Mouse (Mus musculus) neural tube, embryonic 10.5 days (tissue): ENCODE data around the gene Rab3il1.
A peak's percentile ranks its signal among the peaks of the same experiment; 100 is the strongest.

ENCODE experiments used
- DNase-seq: peaks from one replicate; pipeline ENCODE4 v3.0.0-alpha.2; 2017; ENCODE audit warnings: low spot score; ENCODE audit errors: extremely low spot score

Rab3il1 gene

GRCm38 (mm10) chr19:10040866-10041387 lies 39.5 kb downstream of the Rab3il1 start:
- DNase-seq, result no peak

GRCm38 (mm10) chr19:10041388-10042148 lies 40.1 kb downstream of the Rab3il1 start, which contains the start of gene Fads3:
Gene Fads3 (plus strand): TSS chr19:10041569.
- peak; percentile 85 for DNase-seq

GRCm38 (mm10) chr19:10042232-10042631 lies 40.8 kb downstream of the Rab3il1 start:
- no peak for DNase-seq

- DNase-seq, result no peak
Observed at GRCm38 (mm10) chr19:10042816-10043215, 41.3 kb downstream of the Rab3il1 start.

- no peak for DNase-seq
Observed at GRCm38 (mm10) chr19:10043643-10044042, 42.2 kb downstream of the Rab3il1 start.

GRCm38 (mm10) chr19:10045707-10046106 lies 44.2 kb downstream of the Rab3il1 start:
- no peak for DNase-seq

- DNase-seq, result no peak
Observed at GRCm38 (mm10) chr19:10046346-10046745, 44.9 kb downstream of the Rab3il1 start.

GRCm38 (mm10) chr19:10046983-10047382 lies 45.5 kb downstream of the Rab3il1 start:
- no peak for DNase-seq

- no peak for DNase-seq
Observed at GRCm38 (mm10) chr19:10049533-10049932, 48.1 kb downstream of the Rab3il1 start.

GRCm38 (mm10) chr19:10050438-10050837 lies 49.0 kb downstream of the Rab3il1 start:
- DNase-seq, result no peak

- no peak for DNase-seq
Observed at GRCm38 (mm10) chr19:10052698-10053097, 51.2 kb downstream of the Rab3il1 start.

GRCm38 (mm10) chr19:10053692-10054260 lies 52.3 kb downstream of the Rab3il1 start:
- no peak for DNase-seq

- DNase-seq, result no peak
Observed at GRCm38 (mm10) chr19:10054361-10055075, 53.0 kb downstream of the Rab3il1 start.

- no peak for DNase-seq
Observed at GRCm38 (mm10) chr19:10055261-10055660, 53.8 kb downstream of the Rab3il1 start.

- DNase-seq, result no peak
Observed at GRCm38 (mm10) chr19:10055783-10056660, 54.6 kb downstream of the Rab3il1 start.

- no peak for DNase-seq
Observed at GRCm38 (mm10) chr19:10056686-10057085, 55.2 kb downstream of the Rab3il1 start.

- no peak for DNase-seq
Observed at GRCm38 (mm10) chr19:10057486-10058351, 56.2 kb downstream of the Rab3il1 start.

GRCm38 (mm10) chr19:10058352-10058825 lies 56.9 kb downstream of the Rab3il1 start:
- no peak for DNase-seq

GRCm38 (mm10) chr19:10058876-10059427 lies 57.5 kb downstream of the Rab3il1 start:
- no peak for DNase-seq
